Mouse (Mus musculus) kidney, adult 8-10 months (tissue): ENCODE results near the gene Mis12.
A peak's percentile ranks its signal among the peaks of the same experiment; 100 is the strongest.

Experiments used
- DNase-seq, 2 experiments: peaks; one replicate each; pipeline ENCODE4 v3.0.0; 2022

Mis12 gene

GRCm38 (mm10) chr11:71018416-71019200, 803 bp upstream of the Mis12 start:
- DNase-seq: no peak

- DNase-seq: no peak
These were observed 8.9 kb downstream of the Mis12 start for GRCm38 (mm10) chr11:71028280-71028679.

GRCm38 (mm10) chr11:71029403-71030118, 10.2 kb downstream of the Mis12 start:
- no peak for DNase-seq

DNA sequence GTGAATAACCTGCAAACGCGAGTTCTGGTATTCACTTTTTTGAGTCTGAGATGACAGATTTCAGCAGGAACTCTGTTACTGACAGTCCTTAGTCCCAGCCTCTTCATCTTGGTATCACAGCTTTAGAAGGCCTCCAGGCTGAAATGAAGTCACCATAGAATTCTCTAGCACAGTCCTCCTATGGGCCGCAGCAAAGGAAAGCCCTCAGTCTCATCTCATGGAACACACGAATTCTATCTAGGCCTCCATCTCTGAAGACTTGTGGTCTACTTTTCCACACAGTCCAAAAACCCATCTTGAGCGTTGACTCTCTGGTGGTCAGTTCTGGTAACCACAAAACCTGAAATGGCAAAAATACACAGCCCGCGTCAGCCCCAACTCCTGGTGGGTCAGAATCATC, 12.7 kb downstream of the Mis12 start:
- no peak for DNase-seq

DNA sequence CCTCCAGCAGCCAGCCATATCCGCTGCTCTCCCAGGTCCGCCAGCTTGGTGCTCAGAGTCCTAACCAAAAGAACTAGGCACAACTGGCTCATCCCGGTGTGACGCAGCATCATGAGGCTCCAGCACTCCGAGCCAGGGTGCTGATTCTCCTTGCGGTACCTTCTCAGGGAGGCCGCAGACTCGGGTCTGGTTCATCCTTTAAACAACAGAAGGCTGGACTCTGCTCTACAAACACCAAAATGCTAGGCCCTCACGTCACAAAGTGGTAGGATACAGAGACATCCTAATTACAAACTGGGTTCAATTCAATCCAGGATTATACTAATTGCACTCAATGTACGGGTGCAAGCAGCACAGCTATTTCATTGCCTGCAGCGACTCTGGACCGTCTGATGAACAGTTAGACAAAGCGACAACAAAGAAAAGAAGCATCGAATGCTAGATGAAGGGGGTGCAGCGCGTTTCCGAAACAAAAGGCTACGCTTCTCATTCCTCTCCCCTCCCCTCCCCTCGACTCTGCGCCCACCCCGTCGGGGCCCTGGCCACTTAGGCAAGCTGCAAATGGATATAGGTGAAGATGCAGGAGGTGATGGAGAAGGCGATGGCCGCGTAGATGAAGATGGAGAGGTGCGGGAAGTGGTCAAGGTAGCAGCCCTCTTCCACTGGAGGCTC, 13.2 kb downstream of the Mis12 start:
- DNase-seq: no peak

- no peak for DNase-seq
These were observed 13.9 kb downstream of the Mis12 start, which contains the start of gene 6330403K07Rik for GRCm38 (mm10) chr11:71033163-71033761. 6330403K07Rik (minus strand) TSS chr11:71033513.

DNA sequence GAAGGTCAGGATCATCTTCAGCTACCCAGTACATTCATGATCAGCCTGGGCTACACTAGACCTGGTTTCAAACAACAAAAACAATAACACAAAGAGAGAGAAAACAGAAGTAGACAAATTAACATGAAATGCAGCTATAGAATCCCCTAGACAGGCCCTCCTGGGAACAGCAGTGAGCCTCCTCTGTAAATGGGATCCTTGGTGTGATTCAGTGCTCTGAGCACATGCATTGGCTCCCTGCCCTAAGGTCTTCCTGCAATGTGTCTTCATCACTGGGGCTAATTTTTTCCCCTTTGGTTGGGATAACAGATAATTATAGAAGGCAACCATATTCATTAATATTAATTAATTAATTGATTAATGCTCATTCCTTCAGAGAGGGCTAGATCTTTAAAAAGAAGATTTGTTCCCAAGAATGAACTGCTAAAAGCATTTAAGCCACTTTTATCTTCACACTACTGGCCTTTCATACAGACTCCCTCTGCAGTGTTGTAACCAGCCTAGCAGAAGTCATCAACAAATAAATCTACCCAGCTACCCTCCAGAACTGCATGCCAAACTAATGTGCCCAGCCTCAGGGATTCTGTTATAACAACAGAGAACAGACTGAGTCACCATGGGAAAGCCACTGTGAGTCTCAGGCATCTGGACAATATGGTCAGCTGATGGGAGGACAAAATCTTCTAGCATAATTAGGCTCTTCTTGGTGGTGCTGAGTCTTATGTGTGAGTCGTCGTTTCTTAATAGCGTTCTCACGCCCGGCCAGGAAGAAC, 20.3 kb downstream of the Mis12 start:
- DNase-seq: no peak

DNA sequence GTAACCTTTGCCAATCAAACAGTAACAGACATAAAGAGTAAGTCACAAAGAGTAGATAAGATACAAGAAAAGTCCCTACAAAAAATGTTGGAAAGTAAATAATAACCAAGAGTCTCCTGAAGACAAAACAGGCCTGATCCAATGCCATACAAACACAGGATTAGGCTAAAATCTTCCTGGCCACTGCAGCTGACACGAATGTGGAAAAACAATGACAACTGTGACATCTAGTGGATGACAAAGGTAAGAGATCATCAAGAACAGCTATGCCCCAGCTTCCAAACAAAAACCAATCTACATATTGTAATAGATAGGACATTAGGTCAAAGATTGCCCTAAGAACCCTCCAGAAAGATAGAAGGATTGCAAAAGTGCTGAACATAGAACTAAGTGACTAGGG, 33.1 kb downstream of the Mis12 start:
- DNase-seq: peak in 1 of 2 experiments; percentile 4

- DNase-seq: no peak
These were observed 56.9 kb downstream of the Mis12 start for GRCm38 (mm10) chr11:71076342-71076741.
